Mouse (Mus musculus) CD8-positive naive resting alpha-beta T cell, adult 2 months (primary cell): ENCODE measurements around the gene Prcd.
"Not testable (repeated sequence)": the region's sequence is repeated elsewhere in the genome, so short reads cannot be mapped to it uniquely, and the experiment has no call there.

Experiments used
- DNase-seq, 2 experiments: peaks; one replicate each; pipeline ENCODE4 v3.0.0; 2022; ENCODE audit warnings: low read depth in 2 of 2, low spot score in 2 of 2

The Prcd gene

GRCm38 (mm10) chr11:116653234-116653633 is at the start of gene Prcd:
Prcd (plus strand) TSS chr11:116653534.
- DNase-seq: no peak

GRCm38 (mm10) chr11:116604097-116604496 is 49.2 kb upstream of the Prcd start:
- DNase-seq: no peak

DNA sequence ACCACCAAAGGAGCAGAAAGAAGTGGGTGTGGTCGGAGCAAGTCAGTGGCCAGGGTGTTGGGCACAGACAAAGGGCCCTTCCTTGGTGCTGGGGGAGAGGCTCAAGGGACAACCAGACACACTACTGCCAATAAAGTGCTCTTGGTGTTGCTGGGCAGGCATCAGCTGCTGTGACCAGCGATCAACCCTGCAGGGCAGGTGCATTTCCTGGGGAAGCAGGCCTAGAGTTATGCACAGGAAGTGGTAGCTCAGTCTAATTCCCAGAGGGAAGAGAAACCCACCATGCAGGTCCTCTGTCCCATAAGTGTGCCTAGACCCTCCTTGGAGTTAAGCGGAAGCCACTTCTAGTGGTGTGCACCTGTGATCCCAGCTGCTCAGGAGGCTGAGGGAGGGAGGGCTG is 45.6 kb upstream of the Prcd start:
- DNase-seq: no peak

GRCm38 (mm10) chr11:116609965-116610630 is 43.2 kb upstream of the Prcd start:
- no peak for DNase-seq

GRCm38 (mm10) chr11:116611168-116611567 is 42.2 kb upstream of the Prcd start:
- DNase-seq: not testable (repeated sequence)

- no peak for DNase-seq
Measured at GRCm38 (mm10) chr11:116611883-116612282, 41.5 kb upstream of the Prcd start.

DNA sequence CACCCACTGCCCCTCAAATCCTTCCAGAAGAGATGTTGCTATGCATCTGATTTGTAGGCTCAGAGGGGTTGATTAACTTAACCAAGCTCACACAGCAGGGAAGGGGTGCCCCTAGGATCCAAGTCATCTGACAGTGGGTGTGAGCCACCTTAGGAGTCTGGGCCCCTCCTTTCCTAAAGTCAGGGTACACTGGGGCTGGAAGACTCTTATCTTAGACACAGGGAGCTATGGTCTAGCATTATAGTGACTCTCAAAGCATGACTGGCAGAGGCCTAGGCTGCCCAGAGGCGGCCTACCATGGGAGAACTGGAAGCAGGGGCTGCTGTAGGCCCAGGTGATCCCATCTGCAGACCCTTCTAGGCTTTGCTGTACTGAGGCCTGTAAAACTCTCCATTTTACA is 40.8 kb upstream of the Prcd start:
- no peak for DNase-seq

DNA sequence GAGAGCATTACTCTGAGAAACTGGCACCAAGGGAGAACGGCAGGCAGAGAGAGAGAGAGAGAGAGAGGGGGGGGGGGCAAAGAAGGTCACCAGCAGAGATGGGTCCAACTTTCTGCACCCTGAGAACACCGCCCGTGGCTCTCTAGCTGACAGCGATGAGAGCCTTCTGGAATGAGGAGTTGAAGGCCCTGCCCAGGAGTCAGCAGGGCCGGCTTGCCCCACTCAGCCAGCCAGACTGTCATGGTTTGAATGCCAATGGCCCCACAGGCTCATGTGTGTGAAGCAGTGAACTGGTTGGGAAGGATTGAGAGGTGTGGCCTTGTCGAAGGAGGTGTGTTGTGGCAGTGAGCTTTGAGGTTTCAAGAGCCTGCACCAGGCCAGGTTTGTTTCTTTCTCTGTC is 40.1 kb upstream of the Prcd start:
- no peak for DNase-seq

GRCm38 (mm10) chr11:116615735-116616437 is 37.4 kb upstream of the Prcd start:
- peak in 1 of 2 experiments; percentile 28 for DNase-seq

GRCm38 (mm10) chr11:116616438-116617118 is 36.8 kb upstream of the Prcd start:
- no peak for DNase-seq

- no peak for DNase-seq
Measured at GRCm38 (mm10) chr11:116617641-116618040, 35.7 kb upstream of the Prcd start.

DNA sequence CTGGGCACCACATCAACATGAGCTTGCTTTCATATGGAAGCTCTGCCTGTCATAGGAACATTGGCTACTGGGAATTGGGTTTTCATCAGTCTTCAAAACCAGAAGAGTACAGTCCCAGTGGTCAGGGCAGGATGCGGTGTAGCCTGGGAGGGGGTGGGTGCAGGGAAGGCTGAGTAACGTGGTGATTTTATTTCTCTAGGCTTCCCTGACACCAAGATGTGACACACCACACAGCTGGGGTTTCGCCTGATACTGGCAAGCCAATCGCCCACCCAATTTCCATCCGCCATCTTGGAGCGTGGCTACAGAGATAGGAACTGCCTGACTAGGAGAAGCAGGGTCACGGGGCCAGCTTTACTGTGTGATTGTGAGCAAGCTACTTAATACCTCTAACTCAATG is 34.7 kb upstream of the Prcd start:
- no peak for DNase-seq

DNA sequence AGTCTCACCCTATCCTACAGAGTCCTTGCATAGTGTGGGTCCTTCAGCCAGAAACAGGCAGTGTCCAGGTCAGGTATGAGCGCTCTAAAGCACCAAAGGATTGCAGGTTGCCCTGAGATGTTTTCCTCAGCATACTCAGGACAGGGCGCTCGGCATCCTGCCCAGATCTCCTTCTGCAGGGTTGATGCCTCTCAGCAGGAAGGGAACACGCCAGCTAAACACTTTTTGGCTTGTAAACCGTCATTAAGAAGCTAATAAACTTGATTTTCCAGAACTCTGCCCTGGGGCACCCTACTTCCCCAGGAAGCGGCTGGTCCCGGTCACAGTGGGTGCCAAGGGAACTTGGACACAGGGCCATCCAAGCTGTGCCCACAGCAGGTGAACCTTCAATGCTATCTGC is 34.2 kb upstream of the Prcd start:
- DNase-seq: no peak

GRCm38 (mm10) chr11:116619561-116619960 is 33.8 kb upstream of the Prcd start:
- no peak for DNase-seq

GRCm38 (mm10) chr11:116620073-116620472 is 33.3 kb upstream of the Prcd start:
- DNase-seq: no peak

DNA sequence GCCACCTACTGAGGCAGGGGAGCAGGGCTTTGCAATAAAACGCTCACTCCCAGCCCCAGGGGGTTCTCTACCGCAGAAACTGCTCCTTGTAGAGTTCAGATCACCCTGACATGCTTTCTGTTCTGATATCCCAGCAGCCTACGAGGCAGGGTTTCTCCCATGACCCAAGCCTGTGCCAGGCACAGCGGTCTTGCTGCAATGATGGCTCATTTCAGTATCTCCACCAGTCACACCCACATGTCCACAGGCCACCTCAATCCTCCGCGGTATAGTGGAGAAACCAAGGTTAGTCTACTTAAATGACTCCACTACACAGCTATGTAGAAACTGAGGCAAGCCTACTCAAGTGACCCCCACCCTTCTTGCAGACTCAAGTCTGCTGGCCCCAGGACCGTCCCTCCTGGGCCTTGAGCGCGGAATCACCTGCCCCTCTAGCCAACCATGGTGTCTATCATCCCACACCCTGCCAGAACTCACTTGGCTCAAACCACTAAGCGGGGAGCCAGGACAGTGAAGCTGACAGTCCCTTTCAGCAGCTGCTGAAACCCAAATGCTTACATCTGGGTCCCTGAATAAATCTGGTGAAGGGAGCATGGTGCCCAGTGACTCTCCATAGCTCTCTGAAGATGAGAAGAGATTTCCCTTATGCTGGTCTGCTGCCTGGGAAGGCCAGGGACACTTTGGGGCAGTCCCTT is 32.6 kb upstream of the Prcd start:
- DNase-seq: no peak

- DNase-seq: no peak
Measured at GRCm38 (mm10) chr11:116621258-116621704, 32.1 kb upstream of the Prcd start.

DNA sequence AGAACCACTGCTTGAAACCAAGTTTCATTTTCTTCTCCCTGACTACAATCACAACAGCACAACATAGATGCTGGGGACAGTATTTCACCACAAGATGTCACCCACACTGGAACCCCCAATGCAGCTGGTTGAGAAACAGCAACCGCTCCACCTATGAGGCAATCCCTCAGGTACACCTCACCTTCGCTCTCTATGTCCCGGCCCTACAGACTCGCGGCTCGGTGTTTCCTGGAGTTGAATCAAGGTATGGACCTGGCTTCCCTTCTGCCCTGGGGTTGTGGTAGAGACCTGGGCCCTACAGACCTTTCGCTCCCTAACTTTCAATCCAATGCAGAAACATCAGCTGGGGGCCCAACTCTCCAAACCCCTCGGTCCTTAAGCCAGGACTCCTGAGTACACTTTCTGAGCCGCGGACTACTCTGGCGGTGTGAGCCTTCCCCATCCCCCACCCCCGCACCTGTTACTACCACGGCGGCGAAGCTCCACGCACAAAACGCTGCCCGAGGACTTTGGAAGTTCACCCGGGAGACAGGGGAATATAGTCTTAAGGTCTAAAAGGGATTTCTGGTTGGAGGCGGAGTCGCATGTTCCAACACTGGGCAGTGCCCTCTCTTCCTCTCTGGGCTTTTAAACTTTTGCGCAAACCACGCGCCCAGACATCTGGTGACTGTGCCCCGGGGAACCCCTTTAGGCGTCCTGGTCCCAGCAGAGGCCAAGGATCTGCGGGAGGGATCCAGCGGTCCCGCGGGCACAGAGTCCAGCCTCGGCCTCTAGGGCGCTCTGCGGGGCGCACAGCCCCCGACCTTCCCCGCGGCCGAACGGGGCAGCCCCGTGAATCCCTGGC is 29.8 kb upstream of the Prcd start:
- DNase-seq: no peak

DNA sequence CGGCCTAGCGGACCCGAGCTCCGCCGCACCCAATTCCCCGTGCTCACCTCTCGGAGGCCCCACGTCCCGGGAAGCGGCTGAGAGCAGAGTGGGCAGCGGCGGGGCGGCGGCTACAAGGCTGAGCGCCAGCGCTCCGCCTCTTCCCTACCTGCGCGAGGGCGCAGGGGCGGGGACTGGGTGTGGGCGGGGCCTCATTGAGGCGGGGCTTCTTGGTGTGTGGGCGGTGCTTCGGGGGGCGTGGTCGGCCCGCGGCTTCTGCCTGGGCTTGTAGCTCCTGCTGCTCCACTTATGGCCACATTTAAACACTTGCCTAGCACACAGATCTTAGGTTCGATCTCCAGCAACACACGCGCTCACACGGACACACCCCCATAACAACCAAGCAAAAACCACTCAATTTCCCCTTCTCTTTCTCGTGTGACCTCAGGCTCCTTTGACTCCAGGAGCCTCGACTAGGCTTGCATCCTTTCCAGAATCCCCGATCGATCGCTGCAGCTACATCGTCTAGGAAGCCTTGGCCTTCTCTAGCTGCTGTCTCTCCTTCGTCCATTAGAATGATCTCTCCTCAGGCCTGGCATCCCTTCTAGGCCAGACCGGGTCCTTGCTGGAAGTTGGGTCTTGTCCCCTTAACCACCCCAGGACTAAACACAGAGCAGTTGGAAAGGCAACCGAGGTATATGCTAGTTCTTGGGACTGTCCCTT is 29.1 kb upstream of the Prcd start:
- peak; percentile 81 to 88 for DNase-seq
